Mouse (Mus musculus) hindbrain, embryonic 11.5 days (tissue): ENCODE results near the gene BC016579. TPM values are rescaled to one million over a fixed set of nuclear protein-coding genes. Genes with fewer than 3 reads are reported as not detected.

Experiments
- ATAC-seq: fragments of 200-750 bp; cut with Nextera tagmentation; 2 replicates; pipeline ENCODE4 v1.8.0; 2017; ENCODE audit warnings: mild to moderate bottlenecking, moderate TSS enrichment, moderate library complexity; ENCODE audit not compliant: low FRiP score
- DNase-seq: peaks from one replicate; pipeline ENCODE4 v3.0.0-alpha.2; 2015; ENCODE audit warnings: low spot score
- H3K27ac ChIP-seq: fragments of 300-500 bp; sonication (generic); 2 replicates; pipeline ENCODE4 v1.5.1; 2014; ENCODE audit warnings: mild to moderate bottlenecking, low read depth, low read length
- H3K27me3 ChIP-seq: fragments of 300-500 bp; sonication (generic); 2 replicates; pipeline ENCODE4 v1.6.1; 2014; ENCODE audit warnings: mild to moderate bottlenecking, low read length, moderate library complexity, mixed read lengths; ENCODE audit not compliant: control insufficient read depth, insufficient read depth
- H3K36me3 ChIP-seq: fragments of 300-500 bp; sonication (generic); 2 replicates; pipeline ENCODE4 v1.6.1; 2014; ENCODE audit warnings: mild to moderate bottlenecking, low read length, moderate library complexity, mixed read lengths; ENCODE audit not compliant: control insufficient read depth, insufficient read depth
- H3K4me1 ChIP-seq: fragments of 300-500 bp; sonication (generic); replicated peaks from 2 replicates; pipeline ENCODE4 v1.6.1; 2014; ENCODE audit warnings: low read length, mixed read lengths; ENCODE audit not compliant: control insufficient read depth, insufficient read depth
- H3K4me2 ChIP-seq: fragments of 300-500 bp; sonication (generic); replicated peaks from 2 replicates; pipeline ENCODE4 v1.6.1; 2014; ENCODE audit warnings: mild to moderate bottlenecking, low read depth, low read length
- H3K4me3 ChIP-seq: fragments of 300-500 bp; sonication (generic); 2 replicates; pipeline ENCODE4 v1.5.1; 2014; ENCODE audit warnings: low read depth, low read length
- H3K9ac ChIP-seq: fragments of 300-500 bp; sonication (generic); 2 replicates; pipeline ENCODE4 v1.6.1; 2014; ENCODE audit warnings: low read depth, low read length
- H3K9me3 ChIP-seq: fragments of 300-500 bp; sonication (generic); 2 replicates; pipeline ENCODE4 v1.6.1; 2016; ENCODE audit warnings: low read length; ENCODE audit not compliant: control insufficient read depth
- WGBS: fragments of 180-500 bp; shearing (Covaris S2); extraction: QIAGEN DNeasy Blood & Tissue Kit; methylation state at CpG from one replicate; pipeline ENCODE4 v1.1.7; 2014; 5-methylcytosine and 5-hydroxymethylcytosine counted together
- polyA plus RNA-seq: library from polyadenylated mRNA; unstranded; fragments of >200 nt; fragmentation: Nextera tagmentation; extraction: Ambion mirVana; gene quantifications from 2 replicates; pipeline ENCODE4 v1.2.1, GENCODE M21; 2014

Gene BC016579
- polyA plus RNA-seq, 1 experiment from 2014 or later, result 0.28 TPM

DNA sequence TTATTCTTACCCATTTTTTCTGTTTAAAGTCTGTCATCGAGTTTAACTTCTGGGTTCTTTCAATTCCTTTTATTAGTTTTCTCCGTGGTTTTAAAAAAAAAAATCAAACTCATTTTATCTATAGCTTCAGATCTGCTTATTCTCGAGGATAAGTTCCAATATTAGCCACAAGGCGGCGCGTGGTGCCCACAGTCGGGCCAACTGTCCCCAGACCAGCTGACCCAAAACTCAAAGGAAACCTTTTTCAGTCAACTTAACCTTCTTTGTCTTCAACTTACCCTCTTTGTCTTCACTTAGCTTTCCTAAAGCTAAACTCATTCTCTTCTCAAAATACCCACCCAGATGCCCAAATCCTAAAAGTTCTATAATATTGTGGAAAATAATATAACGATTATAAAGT, 30.9 kb upstream of the BC016579 start:
- H3K4me2 ChIP-seq, result no peak overlapping the region
- H3K36me3 ChIP-seq, result no peaks in the 10 kb centered on the region
- 15% methylated on average over 8 of the region's 8 CpGs for WGBS
- DNase-seq (peak; percentile 81), ATAC-seq (peak; percentile 60; the same call in 1 of the 2 replicates)
- no peak overlapping the region for H3K27ac ChIP-seq
- no peaks in the 10 kb centered on the region for H3K4me1 ChIP-seq
- H3K4me3 ChIP-seq, result no peak overlapping the region
- no peaks in the 10 kb centered on the region for H3K9me3 ChIP-seq
- H3K27me3 ChIP-seq, result no peaks in the 10 kb centered on the region
- H3K9ac ChIP-seq, result no peak overlapping the region

DNA sequence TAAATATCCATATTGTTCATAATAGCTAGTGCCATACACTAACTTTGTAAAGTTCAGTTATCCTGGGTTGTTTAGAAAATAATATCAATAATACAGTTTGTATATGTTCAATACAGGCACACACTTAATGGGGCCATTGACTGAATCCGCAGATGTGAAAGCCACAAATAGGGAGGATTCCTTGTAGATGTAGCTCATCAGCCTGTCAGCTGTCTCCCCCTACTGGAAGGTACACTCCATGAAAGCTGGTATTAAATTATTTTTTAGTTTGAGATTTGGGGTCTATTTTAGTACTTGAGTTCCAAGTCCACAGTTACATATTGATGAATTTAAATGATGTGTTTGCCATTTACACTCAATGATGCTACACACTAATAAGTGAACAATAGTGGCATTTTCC, 22.6 kb upstream of the BC016579 start:
- no peak for DNase-seq
- H3K9me3 ChIP-seq, result no peaks in the 10 kb centered on the region

DNA sequence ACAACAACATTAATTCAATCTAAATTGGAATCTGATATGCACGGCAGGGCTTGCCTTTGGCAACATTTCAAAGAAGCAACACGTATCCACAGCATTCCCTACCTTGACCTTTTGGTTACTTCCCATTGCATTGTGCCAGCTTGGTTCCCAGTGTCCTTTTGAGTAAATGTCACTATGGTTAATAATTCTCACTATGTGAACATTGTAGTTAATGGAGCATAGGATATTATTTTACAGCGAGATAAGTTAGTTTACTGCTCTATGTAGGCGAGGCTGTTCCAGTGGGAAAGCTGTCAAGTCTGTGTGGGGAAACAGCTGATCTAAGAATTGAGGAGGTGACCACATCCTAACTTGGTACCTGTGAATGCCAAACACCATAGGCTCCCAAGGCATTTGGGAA, 16.1 kb upstream of the BC016579 start:
- no peak for DNase-seq
- H3K9me3 ChIP-seq, result no peaks in the 10 kb centered on the region
- H3K9ac ChIP-seq, result no peak overlapping the region
- 73% methylated on average over 4 of the region's 4 CpGs for WGBS
- no peak overlapping the region for H3K4me2 ChIP-seq
- no peaks in the 10 kb centered on the region for H3K36me3 ChIP-seq
- no peak for ATAC-seq
- no peaks in the 10 kb centered on the region for H3K27me3 ChIP-seq
- H3K4me1 ChIP-seq, result no peaks in the 10 kb centered on the region
- no peak overlapping the region for H3K27ac ChIP-seq
- no peak overlapping the region for H3K4me3 ChIP-seq

More for the DNA sequence above, 22.6 kb upstream of the BC016579 start:
- Histone ChIP-seq H3K4me2 (no peak overlapping the region), H3K27me3 (no peaks in the 10 kb centered on the region), H3K36me3 (no peaks in the 10 kb centered on the region), H3K4me3 (no peak overlapping the region), H3K4me1 (no peaks in the 10 kb centered on the region), H3K27ac (no peak overlapping the region), H3K9ac (no peak overlapping the region)
- 56% methylated on average over 1 of the region's 1 CpGs for WGBS
- no peak; the same call in 1 of the 2 replicates for ATAC-seq

DNA sequence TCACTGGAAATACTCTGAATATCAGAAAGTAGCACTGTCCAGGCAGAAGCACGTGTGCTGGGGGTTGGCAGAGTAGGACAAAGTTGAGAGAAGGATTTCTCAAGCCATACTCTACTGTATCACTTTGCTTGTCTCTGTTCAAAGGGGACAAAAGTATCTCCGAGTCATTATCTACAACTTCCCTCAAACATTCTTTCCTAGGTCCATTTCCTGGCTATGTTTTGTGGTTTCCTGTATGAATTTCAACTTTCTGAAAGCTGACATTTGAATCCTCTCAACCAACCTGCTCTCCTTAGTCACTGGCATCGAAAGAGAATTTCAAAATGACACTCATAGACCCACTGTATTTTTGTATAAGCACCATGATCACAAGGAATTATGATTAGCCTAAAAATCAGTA, 14.3 kb upstream of the BC016579 start:
- WGBS, result 65% methylated on average over 3 of the region's 3 CpGs
- no peak for DNase-seq
- Histone ChIP-seq H3K27ac (no peak overlapping the region), H3K9ac (no peak overlapping the region), H3K9me3 (no peaks in the 10 kb centered on the region), H3K4me3 (no peak overlapping the region), H3K27me3 (no peaks in the 10 kb centered on the region), H3K4me2 (no peak overlapping the region), H3K36me3 (no peaks in the 10 kb centered on the region), H3K4me1 (no peaks in the 10 kb centered on the region)
- no peak for ATAC-seq

DNA sequence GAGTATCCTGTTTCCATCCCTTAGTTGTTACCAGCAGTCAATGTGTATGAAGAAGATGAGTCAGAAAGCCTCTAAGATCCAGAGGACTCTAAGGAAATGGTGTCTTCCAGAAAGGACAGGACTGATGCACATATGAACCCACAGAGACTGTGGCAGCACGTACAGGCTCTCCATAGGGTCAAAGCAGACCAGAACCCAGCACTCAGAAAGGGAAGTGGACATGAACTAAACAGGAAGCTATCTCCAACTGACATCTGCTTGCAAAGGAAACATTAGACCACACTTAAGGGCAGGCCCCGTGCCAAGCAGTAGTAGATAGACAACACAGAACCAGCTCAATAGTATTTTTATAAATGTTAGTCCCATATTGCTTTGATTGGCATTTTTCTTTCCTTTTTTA, 12.3 kb upstream of the BC016579 start:
- Histone ChIP-seq H3K27ac (no peak overlapping the region), H3K36me3 (no peaks in the 10 kb centered on the region), H3K9me3 (no peaks in the 10 kb centered on the region), H3K4me1 (no peaks in the 10 kb centered on the region), H3K27me3 (no peaks in the 10 kb centered on the region), H3K4me3 (no peak overlapping the region), H3K9ac (no peak overlapping the region), H3K4me2 (no peak overlapping the region)
- 70% methylated on average over 2 of the region's 2 CpGs for WGBS
- DNase-seq (no peak), ATAC-seq (no peak)

DNA sequence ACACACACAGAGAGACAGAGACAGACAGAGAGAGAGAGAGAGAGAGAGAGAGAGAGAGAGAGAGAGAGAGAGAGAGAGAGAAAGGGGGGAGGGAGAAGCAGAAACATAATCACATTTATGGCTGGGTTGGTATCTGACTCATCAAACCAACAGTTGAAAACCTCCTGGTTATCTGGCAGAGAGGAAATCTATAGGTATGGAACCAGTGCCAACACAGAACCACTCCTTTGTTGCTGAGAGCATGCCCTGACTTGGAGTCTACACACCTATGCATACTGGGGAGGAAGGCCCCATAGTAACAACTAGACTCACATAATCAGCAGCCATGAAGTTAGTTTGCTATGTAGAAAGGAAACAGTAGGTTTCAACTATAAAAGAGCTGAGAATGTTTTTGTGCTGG, 8.5 kb upstream of the BC016579 start:
- no peaks in the 10 kb centered on the region for H3K4me1 ChIP-seq
- H3K9me3 ChIP-seq, result no peaks in the 10 kb centered on the region
- no peaks in the 10 kb centered on the region for H3K36me3 ChIP-seq
- H3K9ac ChIP-seq, result no peak overlapping the region
- H3K27me3 ChIP-seq, result no peaks in the 10 kb centered on the region
- ATAC-seq (no peak), DNase-seq (no peak)
- H3K4me2 ChIP-seq, result no peak overlapping the region
- H3K4me3 ChIP-seq, result no peak overlapping the region
- no peak overlapping the region for H3K27ac ChIP-seq

DNA sequence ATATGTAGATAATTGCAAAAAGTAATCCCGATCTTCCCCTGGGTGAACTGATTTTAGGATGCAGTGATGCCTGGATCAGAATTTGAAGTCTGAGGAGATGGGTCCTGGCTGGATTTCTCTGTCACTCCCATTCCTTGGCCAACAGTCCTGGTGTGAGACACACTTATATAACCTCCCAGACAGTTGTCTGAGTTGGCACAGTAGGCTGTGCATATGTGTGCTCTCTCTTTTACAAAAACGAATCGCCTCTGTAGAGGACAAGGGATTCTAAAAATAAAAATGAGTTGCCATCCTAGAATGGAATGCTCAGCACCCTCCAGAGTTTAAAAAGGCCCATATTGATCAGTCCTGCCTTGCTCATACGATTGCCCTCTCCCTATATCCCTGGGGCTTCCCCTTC, 5.7 kb upstream of the BC016579 start:
- Histone ChIP-seq H3K27me3 (no peaks in the 10 kb centered on the region), H3K4me2 (no peak overlapping the region), H3K9me3 (no peaks in the 10 kb centered on the region), H3K36me3 (no peaks in the 10 kb centered on the region), H3K9ac (no peak overlapping the region), H3K4me3 (no peak overlapping the region), H3K27ac (no peak overlapping the region), H3K4me1 (no peaks in the 10 kb centered on the region)
- ATAC-seq (no peak), DNase-seq (no peak)
- 90% methylated on average over 4 of the region's 4 CpGs for WGBS

DNA sequence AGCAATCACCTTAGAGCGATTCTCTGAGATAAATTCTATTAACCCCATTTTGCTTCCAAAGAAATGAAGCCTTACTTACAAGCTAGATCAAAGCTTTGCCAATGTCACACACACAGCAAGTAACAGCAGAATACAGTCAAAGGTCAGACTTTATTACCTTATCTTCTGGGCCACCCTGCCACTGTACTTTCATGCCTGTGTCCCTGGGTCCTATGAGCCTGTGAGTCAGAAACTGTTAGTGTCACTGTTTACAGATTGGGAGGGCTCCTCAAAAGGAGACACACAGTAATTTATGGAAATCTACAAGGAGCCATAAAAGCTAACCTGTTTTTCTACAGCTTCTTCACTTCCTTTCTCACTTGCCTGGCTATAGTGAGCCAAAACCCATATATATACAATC, 4.4 kb upstream of the BC016579 start:
- H3K27ac ChIP-seq, result no peak overlapping the region
- H3K27me3 ChIP-seq, result peaks cover 6% of the 10 kb centered on the region; the same call in 1 of the 2 replicates
- 91% methylated on average over 1 of the region's 1 CpGs for WGBS
- DNase-seq (no peak), ATAC-seq (no peak)
- no peak overlapping the region for H3K9ac ChIP-seq
- H3K36me3 ChIP-seq, result no peaks in the 10 kb centered on the region
- no peak overlapping the region for H3K4me2 ChIP-seq
- no peaks in the 10 kb centered on the region for H3K9me3 ChIP-seq
- H3K4me3 ChIP-seq, result no peak overlapping the region
- H3K4me1 ChIP-seq, result 0 out of 2 replicates have a peak, but pooled peaks cover 2% of the 10 kb centered on the region

DNA sequence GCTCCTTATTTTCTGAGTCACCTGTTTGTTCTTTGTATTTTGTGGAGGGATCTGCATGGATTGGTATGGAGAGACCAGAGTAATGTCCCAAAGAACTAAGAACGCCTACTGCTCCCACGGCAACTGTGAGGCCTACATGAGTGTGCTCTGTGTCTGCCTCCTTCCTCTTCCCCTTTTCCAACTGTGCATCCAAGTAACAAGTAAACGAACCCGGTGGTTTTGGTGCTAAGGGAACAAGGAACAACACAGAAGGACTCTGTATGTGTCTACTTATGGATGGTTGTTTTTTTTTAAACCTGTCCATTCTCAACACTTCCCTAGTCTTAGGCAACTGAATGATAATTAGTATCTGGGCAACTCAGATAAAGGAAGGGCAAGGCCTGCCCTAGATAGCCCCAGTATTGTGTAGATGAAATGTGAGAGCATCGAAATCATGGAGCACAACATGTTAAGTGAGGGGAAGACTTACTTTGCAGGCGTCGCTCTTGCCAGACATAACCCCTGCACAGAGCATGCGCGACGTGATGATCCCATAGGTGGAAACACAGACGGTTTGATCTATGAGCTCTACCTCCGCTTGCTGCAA, 3.8 kb upstream of the BC016579 start:
- no peaks in the 10 kb centered on the region for H3K36me3 ChIP-seq
- H3K4me1 ChIP-seq, result 0 out of 2 replicates have a peak, but pooled peaks cover 2% of the 10 kb centered on the region
- DNase-seq, result no peak
- 90% methylated on average over 12 of the region's 12 CpGs for WGBS
- no peaks in the 10 kb centered on the region for H3K9me3 ChIP-seq
- no peak overlapping the region for H3K27ac ChIP-seq
- peaks cover 6% of the 10 kb centered on the region; the same call in 1 of the 2 replicates for H3K27me3 ChIP-seq
- H3K4me3 ChIP-seq, result no peak overlapping the region
- no peak overlapping the region for H3K4me2 ChIP-seq
- ATAC-seq, result no peak
- no peak overlapping the region for H3K9ac ChIP-seq
